Mouse (Mus musculus) spleen, embryonic (tissue): ENCODE measurements at regions not wholly inside any gene's neighbourhood (a gene's known extent, or its start where the extent isn't known, plus 50 kb on each side); places are given as distances from the start of the nearest gene placed in this dataset.

Experiments
- CTCF ChIA-PET: fragments of 350-600 bp; sonication (Branson Sonifier 250); formaldehyde crosslinking; loops from one replicate; lab custom pipeline; 2022; lab: Charles Lee

DNA sequence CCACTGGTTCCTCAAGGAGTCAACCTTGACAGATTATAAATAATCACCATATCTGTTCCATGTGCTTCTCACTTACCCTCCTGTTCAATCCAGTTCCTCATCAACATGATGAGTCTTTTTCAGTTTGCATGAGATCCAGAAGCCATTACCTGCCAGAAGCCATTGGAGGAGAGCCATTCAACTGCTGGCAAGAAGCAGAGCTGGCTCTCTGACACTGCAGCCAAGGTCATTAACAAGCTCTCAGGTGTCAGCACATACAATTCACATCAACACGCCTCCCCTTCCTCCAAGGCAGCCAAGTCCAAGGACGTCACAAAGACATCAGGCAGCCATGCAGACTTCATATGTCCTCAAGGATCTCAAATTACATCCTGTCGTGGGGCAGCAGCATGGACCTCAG lies 648.6 kb upstream of the Slit2 start:
- CTCF ChIA-PET = no interaction called here

DNA sequence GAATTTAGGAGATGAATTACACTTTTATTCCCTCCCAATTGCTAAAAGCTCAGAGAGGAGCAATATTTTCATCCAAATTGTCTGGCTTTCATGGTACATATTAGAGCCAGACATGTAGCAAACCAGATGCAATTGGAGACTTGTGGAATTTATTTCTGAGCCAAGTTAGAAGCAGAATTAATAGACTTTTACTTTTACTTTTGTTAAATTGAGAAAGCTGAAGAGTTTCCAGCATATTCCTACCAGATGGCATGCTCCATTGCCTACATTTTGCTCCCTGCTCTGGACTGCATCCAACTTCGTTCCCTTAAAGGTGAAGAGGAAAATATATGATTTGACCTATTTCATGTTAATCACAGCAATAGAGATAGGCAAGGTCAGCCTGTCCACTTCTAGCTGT lies 646.4 kb upstream of the Slit2 start:
- CTCF ChIA-PET = no interaction called here

DNA sequence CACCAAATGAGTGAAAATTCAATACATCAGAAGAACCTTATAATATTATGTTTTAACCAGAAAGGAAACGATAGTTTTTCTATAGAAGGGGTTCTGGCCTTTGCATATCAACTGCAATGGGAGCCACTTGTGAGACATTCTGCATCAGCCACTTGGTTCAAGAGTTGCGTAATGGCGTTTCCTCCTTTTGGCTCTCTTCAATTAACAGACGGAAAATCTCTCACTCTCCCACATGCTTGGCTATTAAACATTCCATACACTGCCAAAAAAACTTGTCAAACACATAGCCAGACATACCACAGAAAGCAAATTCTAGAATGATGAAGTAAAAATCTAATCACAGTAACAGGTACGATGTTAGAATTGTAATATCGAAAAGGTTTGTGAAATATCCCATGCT lies 643.1 kb upstream of the Slit2 start:
- CTCF ChIA-PET = no interaction called here

DNA sequence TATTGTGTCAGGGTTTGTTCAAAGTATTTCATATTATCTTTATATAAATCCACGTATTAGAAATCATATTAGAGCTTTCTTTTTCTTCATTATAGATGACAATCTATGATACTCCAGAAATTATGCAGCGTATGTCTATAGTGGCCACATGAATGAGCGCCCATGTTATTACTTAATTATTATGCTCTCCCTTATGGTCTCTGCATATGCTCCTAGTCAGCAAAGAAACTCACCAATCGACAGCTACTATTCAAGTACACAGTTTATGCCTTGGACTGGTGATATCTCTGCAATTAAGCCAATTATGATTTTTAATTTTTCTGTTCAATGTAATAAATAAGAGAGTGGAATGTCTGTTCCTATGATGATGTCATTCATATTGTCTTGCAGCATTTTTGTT lies 612.8 kb upstream of the Slit2 start:
- CTCF ChIA-PET = no interaction called here

DNA sequence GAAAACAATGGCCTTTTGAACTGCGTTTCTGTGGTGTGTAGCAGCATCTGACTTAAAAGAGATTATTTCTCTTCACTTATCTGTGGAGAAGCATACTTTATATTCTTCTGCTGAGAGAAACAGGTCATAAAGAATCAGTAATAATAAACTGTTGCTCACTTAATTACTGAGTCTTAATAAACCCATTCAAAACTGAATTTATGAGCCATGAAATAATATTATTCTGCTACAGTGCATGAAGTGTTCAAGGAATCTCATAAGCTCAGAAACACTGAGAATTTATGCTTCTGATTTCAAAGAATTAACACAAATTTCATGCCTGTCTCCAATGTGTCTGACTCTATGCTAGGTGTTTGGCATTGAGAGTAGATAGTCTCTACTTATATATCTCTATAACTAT lies 597.0 kb upstream of the Slit2 start:
- CTCF ChIA-PET = no interaction called here

DNA sequence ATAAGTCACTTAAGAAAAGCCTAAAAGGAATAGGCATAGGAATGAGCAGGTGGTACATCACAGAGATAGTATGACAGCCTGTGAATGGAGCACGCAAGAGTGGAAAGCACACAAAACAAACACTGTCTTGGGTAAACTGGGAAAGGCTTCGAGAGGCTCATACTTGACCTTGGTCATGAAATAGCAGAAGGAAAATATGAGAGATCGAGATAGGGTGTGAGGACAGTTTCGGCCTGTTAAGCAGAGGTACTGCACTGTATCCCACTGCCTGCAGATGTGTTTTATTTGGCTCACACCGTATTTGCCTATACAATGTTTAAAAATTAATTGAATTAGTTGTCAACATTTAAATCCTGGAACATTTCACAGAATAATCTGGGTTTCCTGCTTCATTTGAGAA lies 596.2 kb upstream of the Slit2 start:
- CTCF ChIA-PET = no interaction called here

DNA sequence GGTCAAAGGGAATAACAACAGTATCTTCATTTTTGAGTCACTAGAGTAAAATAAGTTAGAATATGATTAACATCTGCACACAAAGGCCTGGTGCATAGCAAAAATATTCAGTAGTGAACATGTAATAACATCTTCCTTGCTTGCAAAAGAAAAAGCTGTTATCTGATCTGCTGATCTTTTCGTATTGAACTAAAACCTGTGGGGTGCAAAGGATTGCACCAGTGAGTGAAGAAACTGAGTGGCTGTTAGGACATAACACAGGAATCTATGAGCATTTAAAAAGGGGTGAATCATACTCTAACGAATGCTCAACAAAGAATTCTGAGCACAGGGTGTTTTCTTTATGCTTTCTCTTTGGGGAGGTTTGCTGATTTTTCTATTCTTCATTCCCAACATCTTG lies 592.2 kb upstream of the Slit2 start:
- CTCF ChIA-PET = no interaction called here

DNA sequence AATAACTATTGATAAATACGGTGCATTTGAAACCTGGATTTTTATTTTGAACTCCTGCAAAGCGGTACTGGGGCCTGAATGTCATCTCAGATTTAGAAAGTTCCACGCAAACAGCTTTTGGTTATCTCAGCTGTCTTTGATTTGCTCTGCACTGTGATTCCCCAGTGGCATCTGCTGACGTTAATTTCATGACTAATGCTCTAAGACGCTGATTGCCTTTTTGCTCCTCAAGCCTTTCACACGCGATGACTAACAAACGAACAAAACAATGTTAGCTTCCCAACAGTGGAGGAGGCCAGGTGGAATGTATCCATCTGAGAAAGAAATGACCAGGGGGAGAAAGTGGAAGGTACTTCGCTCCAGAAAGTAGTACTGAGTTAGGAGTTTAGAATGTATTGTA lies 586.1 kb upstream of the Slit2 start:
- CTCF ChIA-PET = interaction anchor here (0.6 kb wide), 1 partner anchor 22 kb away, joined by 3 read pairs; no protein-coding TSS in a partner anchor

DNA sequence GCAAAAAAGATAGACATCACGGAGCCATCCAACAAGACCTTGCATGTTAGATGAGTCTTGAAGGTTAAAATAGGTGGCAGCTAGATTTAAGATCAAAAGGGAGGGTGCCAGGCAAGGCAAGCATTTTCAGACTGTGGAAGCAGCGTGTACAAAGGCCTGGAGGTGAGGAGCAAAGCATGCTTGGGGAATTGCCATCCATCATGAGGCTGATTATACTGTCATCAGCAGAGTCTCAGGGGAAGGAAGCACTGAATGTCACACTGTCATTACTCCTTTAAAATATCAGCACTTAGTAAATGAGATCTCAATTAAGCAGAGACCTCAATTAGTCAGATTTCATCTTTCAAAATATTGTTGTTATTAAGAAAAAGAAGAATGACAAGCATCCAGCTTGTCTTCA lies 561.0 kb upstream of the Slit2 start:
- CTCF ChIA-PET = no interaction called here

DNA sequence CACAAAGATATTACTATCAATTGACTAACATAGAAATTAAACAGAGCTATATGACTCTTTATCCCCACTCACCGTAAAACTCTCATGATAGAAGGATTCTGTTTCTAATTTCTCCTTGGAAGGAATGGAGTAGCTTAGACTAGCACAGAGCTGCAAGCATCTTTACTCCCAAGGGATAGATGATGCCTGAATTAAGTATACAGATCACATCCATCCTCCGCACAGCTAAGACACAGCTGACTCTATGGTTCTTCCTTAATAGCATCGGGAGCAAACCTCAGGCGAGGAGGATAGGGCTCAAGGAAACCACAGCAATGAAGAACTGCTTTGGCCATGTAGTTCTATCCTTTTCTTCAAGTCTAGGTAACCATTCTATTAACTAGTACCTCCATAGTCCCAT lies 556.9 kb upstream of the Slit2 start:
- CTCF ChIA-PET = no interaction called here

DNA sequence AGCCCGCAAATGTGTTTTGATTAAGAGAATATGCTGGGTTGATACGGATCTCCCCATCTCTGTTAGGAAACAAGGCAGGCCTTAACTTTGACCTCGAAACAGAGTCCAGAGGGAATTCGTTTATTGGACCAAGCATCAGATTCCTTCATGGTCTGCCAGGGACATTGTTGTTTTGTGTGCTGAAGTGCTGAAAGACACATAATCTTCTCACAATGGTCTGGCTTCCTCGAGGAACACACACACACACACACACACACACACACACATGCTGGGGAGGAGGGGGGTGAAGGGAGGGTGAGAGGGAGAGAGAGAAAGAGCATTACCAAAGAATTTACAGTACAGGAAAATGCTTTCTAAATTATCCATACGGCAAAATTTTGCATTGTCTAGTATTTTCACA lies 556.5 kb upstream of the Slit2 start:
- CTCF ChIA-PET = no interaction called here

DNA sequence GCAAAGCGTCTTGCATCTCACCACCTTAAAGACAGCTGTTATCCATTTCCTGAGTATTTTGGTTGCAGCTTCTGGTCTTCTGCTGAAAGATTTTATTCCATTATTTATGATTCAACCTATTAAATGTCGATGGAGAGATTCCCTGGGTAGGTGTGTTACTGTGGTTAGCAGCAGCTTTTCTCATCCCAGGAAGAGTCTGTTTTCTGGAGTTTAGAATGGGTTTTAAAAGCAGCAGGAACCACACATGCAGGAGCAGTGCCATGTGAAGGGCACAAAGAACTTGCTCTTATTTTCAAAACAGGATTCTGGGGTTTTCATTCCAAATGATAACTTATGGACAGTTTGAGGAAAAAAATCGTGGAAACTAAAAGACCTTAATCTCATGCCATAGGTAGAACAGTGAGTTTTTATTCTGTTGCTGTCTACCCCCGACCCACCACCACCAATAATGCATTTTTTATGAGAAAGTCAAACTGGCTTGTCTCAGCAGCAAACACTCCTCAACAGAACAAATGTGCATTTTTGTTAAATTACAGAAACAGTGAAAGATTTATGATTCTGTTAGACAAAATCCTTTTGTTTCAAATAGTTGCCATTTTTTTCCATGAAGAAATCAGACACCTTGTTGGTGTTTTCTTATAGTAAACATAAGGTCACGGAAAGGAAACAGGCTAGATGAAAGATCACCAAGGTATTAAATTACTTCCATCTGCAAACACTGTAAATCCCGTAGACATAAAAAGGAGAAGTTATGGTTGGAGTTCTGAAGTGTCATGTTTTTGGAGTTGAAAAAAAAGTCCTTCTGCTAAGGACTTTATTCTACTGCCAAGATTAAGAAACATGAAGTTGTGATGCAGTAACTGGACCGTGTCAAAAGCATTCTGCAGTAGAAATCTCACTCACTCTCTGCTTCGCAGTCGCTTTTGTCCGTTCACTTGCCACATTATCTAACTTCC lies 553.4 kb upstream of the Slit2 start:
- CTCF ChIA-PET = no interaction called here

DNA sequence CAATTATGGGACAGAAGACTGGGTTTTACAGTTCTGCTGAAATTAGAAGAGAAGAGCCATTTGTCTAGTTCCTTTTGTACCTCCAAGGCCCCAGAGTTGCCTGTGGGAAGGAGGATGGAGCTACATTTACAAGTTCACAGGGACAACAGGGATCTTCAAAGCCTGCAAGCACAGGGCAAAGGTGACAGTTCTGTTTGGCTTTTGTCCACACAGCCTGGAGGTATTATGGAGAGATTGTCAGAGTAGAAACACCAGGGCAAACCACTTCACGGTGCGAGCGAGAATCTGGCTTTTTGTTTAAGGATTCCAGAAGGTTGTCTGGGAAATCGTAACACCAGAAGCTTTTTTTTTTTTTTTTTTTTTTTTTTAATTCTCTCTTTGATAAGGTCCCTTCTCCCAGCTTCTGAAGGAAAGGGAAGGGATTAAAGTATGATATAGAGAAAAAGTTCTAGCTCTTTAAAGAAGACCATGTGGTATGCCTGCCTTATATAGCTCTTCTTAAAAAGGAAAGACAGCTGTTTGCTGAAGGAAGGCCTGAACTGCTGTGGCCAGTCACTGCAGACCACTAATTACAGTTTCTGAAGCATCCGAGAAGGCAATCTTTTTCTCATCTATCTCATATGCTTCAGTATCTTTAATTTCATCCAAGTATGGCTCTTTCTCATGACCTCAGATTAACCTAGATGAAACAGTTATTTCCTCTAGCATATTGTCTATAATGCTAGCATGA lies 551.2 kb upstream of the Slit2 start:
- CTCF ChIA-PET = no interaction called here

DNA sequence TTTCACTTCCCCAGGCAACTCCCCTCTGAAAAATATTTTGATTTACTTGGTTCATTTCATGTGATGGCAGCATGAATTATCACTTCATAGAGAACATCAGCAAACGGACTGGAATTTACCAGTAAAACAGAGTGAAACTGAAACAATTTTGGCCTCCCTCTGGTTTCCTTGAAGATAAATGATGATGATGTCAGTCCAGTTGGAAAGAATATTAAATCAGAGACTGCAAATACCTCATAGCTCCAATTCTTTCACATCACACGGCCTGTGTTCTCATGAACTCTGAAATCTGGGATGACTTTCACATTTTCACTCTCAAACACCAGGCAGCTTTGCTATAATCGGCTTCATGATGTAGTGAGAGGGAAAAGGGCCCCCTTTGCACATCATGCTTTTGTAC lies 546.5 kb upstream of the Slit2 start:
- CTCF ChIA-PET = no interaction called here

DNA sequence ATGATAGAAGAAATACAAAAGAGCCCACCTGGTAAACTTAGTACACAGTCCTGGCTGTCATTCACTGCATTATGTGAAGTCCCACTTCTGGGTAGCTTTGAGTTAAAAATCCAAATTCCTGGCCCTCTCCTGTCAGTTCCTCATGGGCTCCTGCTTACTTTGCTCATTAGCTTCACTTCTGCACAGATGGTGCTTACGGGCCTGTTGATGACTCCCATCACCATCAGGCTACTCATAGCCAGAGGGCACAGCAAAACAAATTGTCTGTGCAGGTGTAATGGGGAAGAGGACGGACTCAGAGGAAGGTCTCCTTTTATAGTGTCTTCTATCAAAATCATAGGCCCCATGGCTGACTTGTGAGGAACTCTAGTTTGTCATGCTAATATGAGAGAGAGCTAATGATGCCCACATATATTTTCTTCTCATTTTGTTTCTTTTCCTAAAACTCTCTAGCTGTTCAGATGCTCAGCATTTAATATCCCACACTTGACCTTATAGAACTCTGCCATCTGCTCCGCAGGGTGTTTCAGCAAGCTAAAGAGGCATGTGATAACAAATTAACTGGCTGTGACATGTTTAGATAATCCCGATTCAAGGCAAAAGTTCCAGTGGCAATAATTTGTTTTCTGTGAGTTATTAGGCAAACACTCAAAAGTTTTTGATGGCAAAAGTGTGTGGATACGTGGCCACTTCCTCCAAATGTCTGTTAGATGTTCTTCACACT lies 536.5 kb upstream of the Slit2 start:
- CTCF ChIA-PET = no interaction called here

DNA sequence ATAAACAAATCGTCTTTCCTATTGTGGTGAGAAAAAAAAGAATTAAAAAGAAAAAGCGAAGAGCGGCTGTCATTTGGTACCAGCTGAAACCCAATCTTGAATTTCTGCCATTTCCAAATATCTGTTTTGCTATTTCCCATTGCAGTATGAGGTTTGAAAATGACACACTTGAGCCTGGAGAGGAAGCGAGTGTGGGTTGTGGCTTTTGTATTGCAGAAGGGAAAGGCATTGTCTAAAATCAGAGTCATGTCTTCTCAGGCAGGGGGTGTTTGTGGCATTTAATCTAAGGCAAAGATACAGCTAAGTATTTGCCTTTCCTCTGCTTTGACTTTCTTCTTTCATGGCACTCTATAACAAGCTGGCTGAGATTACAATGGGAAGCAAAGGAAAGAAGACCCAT lies 518.1 kb upstream of the Slit2 start:
- CTCF ChIA-PET = no interaction called here

DNA sequence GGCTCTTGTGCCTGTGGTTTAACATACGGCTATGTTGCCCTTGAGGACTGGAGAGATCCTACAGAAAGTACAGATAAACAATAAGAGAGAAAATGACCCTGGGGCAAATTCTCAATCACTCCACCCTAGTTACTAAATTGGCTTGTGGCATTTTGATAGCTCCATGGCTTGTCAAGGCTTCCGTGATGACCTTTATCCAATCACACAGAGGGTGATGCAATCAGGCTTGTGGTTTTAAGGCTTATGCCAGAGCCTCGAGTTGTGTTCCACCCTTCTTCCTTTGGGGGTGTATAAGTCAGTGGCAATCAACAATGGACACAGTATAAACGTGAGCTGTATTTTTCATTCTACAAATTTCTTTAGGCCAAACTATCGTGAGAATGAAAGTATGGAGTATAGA lies 513.5 kb upstream of the Slit2 start:
- CTCF ChIA-PET = no interaction called here

DNA sequence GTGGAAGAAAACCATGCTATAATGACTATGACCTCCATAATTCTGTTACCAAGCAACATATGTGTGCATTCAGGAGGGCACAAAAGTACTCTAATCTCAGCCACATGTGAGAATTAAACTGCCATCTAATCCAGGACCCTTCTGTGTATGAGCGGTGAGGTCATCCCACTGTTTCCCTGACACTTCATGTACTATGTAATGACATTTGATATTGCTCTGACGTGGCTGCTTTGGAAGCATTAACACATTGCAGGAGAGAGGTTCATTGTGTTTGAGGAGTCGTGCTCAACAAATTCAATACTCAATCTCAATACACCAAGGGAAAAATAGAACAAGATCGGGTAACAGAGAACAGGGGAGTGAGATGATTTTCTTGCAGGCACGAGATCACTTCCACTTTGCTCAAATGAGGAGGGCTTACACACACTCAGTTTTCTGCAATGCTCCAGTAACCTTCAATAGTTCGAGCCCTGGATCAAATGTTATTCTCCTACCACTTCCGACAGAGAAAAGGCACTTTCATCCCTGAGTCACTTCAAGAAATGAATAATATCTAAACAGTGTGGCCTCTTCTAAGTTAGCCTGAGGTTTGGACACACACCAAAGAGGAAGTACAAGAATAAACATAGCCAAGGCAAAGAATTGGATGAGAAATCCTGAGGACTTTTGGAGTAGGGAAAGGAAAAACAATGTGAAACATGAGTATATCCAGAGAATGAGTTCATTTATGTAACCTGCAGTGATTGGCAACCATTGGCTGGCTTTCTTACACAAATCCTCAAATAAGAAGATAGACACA lies 510.7 kb upstream of the Slit2 start:
- CTCF ChIA-PET = no interaction called here

DNA sequence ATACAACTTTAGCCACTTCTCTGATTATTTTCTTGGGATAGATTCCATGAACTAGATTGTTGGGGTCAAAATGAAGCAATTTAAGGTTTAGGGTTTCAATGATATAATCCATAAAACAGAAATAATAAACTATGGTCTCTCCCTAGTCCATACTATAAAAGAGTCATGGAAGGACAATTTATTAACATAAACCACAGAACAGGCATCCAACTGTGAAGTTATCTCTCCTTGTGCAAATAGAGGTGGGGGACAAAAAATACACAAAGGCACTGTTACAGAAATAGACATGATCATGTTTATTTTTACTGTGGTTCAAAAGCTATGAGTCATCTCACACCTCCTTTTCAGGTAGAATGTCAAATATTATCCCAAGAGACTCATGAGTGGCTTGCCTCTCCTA lies 503.0 kb upstream of the Slit2 start:
- CTCF ChIA-PET = no interaction called here

DNA sequence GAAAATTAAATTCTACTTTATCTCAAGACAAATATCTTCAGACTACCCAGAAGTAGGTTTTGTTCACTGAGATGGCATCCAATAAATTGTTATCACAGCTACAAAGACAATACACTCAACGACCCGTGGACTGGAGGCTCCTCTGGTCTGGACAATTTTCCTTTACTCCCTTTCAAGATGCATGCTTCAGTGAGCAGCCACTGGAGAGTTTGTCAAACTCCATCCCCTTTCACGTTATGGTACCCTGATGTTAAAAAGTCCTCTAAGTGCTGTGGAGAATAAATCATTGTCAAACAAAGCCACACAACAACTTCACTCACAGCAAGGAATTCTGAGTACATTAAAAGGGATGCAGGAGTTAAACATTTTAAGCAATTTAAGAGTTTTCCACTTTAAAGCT lies 486.7 kb upstream of the Slit2 start:
- CTCF ChIA-PET = no interaction called here

DNA sequence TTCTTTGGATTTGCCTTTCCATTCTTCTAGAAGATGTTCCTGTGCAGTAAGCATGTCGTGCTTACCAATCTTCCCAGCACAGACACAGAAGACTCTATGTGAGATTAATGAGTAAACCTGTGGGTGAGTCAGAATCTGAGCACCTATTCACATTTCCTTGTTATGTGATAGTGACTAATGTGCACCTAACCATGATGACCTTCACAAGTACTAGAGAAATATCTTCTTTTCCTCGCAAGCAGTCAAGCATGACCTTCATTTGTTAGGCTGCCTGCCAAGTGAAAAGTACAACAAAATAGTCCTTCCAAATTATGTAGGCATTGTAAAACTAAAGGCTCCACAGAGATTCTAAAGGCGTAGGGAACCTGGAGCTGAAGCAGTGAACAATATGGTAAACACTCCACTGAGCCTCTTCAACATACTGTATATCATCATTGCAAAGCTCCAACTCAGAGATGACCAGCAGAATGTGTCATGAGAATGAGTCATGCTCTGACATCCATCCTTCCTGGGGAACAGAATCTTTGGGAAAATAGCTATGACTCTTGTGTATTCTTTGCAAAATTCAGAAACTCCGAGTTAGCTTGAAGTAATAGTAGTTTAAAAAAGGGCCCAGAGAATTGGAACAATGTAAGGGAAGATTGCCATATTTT lies 480.0 kb upstream of the Slit2 start:
- CTCF ChIA-PET = no interaction called here
